Mouse (Mus musculus) erythroblast, embryonic 14.5 days (primary cell): ENCODE data around the gene Son. TPM values are rescaled to one million over a fixed set of nuclear protein-coding genes. Genes with fewer than 3 reads are reported as not detected.
A peak's percentile ranks its signal among the peaks of the same experiment; 100 is the strongest.

Experiments
- H3K27me3 ChIP-seq: 2 replicates; pipeline ENCODE4 v1.6.1; 2012; ENCODE audit warnings: inconsistent platforms; ENCODE audit not compliant: control insufficient read depth
- H3K36me3 ChIP-seq: 2 replicates; pipeline ENCODE4 v1.6.1; 2012; ENCODE audit warnings: mild to moderate bottlenecking, inconsistent platforms; ENCODE audit not compliant: control insufficient read depth
- H3K4me1 ChIP-seq: 2 replicates; pipeline ENCODE4 v1.6.1; 2012; ENCODE audit warnings: inconsistent platforms; ENCODE audit not compliant: control insufficient read depth
- H3K4me3 ChIP-seq: replicated peaks from 2 replicates; pipeline ENCODE3; 2012; ENCODE audit warnings: moderate library complexity, mild to moderate bottlenecking, inconsistent platforms
- H3K9me3 ChIP-seq: 2 replicates; pipeline ENCODE4 v1.6.1; 2012; ENCODE audit warnings: low read length, inconsistent platforms, mixed read lengths; ENCODE audit not compliant: control insufficient read depth
- GATA1 ChIP-seq: IDR thresholded peaks from 2 replicates; pipeline ENCODE4 v1.6.1; 2012; ENCODE audit warnings: low read length, inconsistent platforms, mixed read lengths
- TAL1 ChIP-seq: IDR thresholded peaks from 3 replicates; pipeline ENCODE4 v1.6.1; 2012; ENCODE audit warnings: low read length, inconsistent platforms, mixed read lengths
- polyA plus RNA-seq: library from polyadenylated mRNA; stranded (reverse); fragments of >175 nt; gene quantifications from 2 replicates; pipeline ENCODE4 v1.2.3, GENCODE M21; 2012

The Son gene
- polyA plus RNA-seq, 1 experiment: 3.8 TPM

DNA sequence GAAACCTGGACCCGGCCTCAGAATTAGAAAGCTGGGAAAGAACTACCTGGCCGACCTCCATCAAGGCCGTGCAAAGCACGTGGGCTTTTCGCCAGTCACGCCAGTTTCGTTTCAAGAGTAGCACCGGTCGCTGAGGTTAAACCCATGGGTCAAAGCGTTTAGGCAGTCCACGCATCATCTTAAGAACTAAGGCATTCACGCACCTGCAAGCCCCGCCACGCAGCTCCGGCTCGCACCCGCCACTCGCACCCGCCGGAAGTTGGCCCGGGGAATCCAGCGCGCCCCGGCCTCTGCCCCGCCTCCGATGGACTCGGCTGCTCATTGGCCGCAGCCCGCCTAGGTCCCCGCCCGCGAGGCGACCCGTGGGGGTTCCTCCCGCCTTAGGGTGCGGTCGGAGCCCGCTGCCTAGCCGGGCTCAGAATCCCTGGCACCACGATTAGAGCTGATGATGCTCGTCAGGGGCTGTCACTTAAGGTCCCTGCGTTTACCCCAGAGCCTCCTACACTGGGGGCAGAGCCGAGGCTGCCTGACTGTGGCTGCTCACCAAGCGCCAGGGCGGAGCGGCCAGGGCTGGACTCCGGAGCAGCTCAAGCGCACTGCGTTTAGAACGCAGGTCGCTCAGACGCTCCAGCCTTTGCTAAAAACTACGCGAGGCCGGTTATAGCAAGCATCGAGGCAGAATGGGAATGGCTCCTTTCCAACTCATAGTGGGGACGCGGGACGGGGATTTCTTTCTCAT lies 456 bp upstream of the Son start, which contains the start of gene Gart:
Gene Gart (minus strand): TSS at position 272 of the 739 bp plus-strand sequence.
- H3K4me1 ChIP-seq: peaks cover 42% of the 10 kb centered on the region
- H3K9me3 ChIP-seq: no peaks in the 10 kb centered on the region
- H3K4me3 ChIP-seq: peak within 1 kb of the TSS; percentile 85
- no peak for TF ChIP-seq GATA1
- no peak for TF ChIP-seq TAL1
- H3K27me3 ChIP-seq: no peaks in the 10 kb centered on the region
- H3K36me3 ChIP-seq: peaks cover 47% of the 10 kb centered on the region

DNA sequence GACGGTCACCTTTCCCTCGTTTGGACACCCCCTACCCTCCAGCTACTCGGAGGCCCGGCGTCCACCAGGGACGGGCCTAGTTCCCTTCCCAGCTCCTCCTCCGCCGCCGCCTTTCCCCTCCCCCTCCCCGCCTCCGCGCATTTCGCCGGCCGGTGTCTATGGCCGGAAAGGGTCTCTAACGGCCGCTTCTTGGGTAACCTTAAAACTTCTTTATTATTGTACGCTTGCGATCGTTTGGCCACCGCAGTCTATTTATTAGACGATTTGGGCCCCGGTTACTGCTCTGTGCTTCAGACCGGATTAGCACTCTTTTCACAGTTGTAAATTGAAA lies 879 bp downstream of the Son start:
- H3K9me3 ChIP-seq: no peaks in the 10 kb centered on the region
- TF ChIP-seq TAL1 (no peak), GATA1 (no peak)
- peaks cover 47% of the 10 kb centered on the region for H3K36me3 ChIP-seq
- no peaks in the 10 kb centered on the region for H3K27me3 ChIP-seq
- peaks cover 46% of the 10 kb centered on the region for H3K4me1 ChIP-seq
- H3K4me3 ChIP-seq: peak overlapping the region; percentile 85

DNA sequence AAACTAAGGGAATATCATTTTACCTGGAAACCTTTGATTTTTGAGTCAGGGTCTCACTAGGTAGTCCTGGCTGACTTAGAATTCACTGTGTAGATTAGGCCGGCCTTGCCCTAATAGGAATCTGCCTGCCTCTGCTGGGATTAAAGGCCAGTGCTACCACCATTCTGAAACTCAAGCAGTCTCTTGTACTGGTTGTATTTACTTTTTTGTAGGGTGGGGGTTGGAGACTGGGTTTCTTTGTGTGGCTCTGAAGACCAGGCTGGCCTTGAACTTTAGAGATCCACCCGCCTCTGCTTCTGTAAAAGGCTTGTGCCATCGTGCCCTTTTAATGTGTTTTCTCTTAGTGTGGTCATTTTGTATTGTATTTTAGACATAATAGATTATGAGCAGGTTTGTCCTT lies 1.9 kb downstream of the Son start:
- H3K36me3 ChIP-seq: peaks cover 53% of the 10 kb centered on the region

DNA sequence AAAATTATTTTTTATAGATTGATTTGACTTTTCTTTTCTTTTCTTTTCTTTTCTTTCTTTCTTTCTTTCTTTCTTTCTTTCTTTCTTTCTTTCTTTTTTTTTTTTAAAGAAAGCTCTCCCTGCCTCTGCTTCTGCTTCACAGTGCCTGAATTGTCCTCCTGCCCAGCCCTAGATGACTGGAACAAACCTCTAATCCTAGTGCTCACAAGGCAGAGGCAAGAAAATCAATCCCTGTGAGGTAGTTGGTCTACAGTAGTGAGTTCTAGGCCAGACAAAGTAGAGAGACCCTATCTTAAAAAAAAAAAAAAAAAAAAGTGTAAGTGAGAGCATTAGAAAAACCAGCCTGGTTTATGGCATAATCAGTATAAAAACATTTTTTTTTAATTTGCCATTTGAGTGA lies 2.5 kb downstream of the Son start:
- peaks cover 1% of the 10 kb centered on the region for H3K9me3 ChIP-seq
- peaks cover 38% of the 10 kb centered on the region for H3K4me1 ChIP-seq
- TF ChIP-seq TAL1 (no peak), GATA1 (no peak)
- peak overlapping the region; percentile 40 for H3K4me3 ChIP-seq
- no peaks in the 10 kb centered on the region for H3K27me3 ChIP-seq
- peaks cover 55% of the 10 kb centered on the region for H3K36me3 ChIP-seq

More for the DNA sequence above, 1.9 kb downstream of the Son start:
- Histone ChIP-seq H3K4me1 (peaks cover 43% of the 10 kb centered on the region), H3K4me3 (peak overlapping the region; percentile 85), H3K27me3 (no peaks in the 10 kb centered on the region), H3K9me3 (no peaks in the 10 kb centered on the region)
- TF ChIP-seq TAL1 (no peak), GATA1 (no peak)

DNA sequence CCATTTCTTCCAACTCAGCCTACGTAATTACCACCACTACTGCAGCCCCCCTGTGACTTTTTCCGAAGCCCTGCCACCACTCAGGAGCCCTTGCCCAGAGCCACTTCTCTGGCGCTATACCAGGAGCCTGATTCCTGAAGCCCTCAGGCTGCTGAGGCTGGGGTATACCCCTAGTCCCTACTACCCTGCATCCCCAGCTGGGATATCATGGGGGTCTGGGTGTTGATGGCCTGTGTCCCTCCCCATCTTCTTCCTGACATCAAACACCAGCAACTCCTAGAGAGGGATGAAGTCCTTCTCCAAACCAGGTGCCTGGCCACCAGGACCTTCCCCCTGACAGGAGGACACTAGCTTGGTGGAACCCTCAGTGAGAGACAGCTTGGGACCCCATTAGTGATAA lies 4.9 kb downstream of the Son start:
- Histone ChIP-seq H3K4me1 (peaks cover 26% of the 10 kb centered on the region), H3K27me3 (no peaks in the 10 kb centered on the region; the same call in 1 of the 2 replicates), H3K9me3 (peaks cover 25% of the 10 kb centered on the region), H3K36me3 (peaks cover 78% of the 10 kb centered on the region), H3K4me3 (no peak overlapping the region)
- TF ChIP-seq TAL1 (no peak), GATA1 (no peak)

DNA sequence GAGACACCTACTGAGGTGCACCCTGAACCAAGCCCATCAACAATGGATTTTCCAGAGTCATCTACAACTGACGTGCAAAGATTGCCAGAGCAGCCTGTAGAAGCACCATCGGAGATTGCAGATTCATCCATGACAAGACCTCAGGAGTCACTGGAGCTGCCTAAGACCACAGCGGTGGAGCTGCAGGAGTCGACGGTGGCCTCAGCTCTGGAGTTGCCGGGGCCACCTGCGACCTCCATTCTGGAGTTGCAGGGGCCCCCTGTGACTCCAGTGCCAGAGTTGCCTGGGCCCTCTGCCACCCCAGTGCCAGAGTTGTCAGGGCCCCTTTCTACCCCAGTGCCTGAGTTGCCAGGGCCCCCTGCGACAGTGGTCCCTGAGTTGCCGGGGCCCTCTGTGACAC lies 8.0 kb downstream of the Son start:
- H3K4me3 ChIP-seq: no peak overlapping the region
- H3K4me1 ChIP-seq: peaks cover 15% of the 10 kb centered on the region
- TF ChIP-seq GATA1: no peak
- TF ChIP-seq TAL1: no peak
- peaks cover 56% of the 10 kb centered on the region for H3K9me3 ChIP-seq
- peaks cover 100% of the 10 kb centered on the region for H3K36me3 ChIP-seq
- no peaks in the 10 kb centered on the region; the same call in 1 of the 2 replicates for H3K27me3 ChIP-seq

DNA sequence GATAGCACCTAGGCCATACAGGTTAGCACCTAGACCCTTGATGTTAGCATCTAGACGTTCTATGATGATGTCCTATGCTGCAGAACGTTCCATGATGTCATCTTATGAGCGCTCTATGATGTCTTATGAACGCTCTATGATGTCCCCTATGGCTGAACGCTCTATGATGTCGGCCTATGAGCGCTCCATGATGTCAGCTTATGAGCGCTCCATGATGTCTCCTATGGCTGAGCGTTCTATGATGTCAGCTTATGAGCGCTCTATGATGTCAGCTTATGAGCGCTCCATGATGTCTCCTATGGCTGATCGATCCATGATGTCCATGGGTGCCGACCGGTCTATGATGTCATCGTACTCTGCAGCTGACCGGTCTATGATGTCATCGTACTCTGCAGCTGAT lies 10.0 kb downstream of the Son start:
- H3K27me3 ChIP-seq: no peaks in the 10 kb centered on the region; the same call in 1 of the 2 replicates
- TF ChIP-seq TAL1 (no peak), GATA1 (no peak)
- no peak overlapping the region for H3K4me3 ChIP-seq

DNA sequence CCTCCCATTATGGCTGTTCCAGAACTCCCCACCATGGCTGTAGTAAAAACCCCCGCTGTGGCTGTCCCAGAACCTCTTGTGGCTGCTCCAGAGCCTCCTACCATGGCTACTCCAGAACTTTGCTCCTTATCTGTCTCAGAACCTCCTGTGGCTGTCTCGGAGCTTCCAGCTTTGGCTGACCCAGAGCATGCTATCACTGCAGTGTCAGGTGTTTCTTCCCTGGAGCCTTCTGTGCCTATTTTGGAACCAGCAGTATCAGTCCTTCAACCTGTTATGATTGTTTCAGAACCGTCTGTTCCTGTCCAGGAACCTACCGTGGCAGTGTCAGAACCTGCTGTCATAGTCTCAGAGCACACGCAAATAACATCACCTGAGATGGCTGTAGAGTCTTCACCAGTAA lies 11.2 kb downstream of the Son start:
- Histone ChIP-seq H3K36me3 (peaks cover 100% of the 10 kb centered on the region), H3K4me1 (no peaks in the 10 kb centered on the region), H3K4me3 (no peak overlapping the region), H3K9me3 (peaks cover 57% of the 10 kb centered on the region), H3K27me3 (no peaks in the 10 kb centered on the region; the same call in 1 of the 2 replicates)
- TF ChIP-seq TAL1: no peak
- TF ChIP-seq GATA1: no peak

More for the DNA sequence above, 10.0 kb downstream of the Son start:
- Histone ChIP-seq H3K36me3 (peaks cover 100% of the 10 kb centered on the region), H3K4me1 (peaks cover 1% of the 10 kb centered on the region), H3K9me3 (peaks cover 57% of the 10 kb centered on the region)

DNA sequence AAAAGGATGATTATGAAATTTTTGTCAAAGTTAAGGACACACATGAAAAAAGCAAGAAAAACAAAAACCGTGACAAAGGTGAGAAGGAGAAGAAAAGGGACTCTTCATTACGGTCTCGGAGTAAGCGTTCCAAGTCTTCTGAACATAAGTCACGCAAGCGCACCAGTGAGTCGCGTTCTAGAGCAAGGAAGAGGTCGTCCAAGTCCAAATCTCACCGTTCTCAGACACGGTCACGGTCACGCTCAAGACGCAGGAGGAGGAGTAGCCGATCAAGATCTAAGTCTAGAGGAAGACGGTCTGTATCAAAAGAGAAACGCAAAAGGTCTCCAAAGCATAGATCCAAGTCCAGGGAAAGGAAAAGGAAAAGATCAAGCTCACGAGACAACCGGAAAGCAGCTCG lies 12.5 kb downstream of the Son start:
- Histone ChIP-seq H3K27me3 (no peaks in the 10 kb centered on the region; the same call in 1 of the 2 replicates), H3K36me3 (peaks cover 100% of the 10 kb centered on the region), H3K4me1 (no peaks in the 10 kb centered on the region), H3K9me3 (peaks cover 56% of the 10 kb centered on the region), H3K4me3 (no peak overlapping the region)
- no peak for TF ChIP-seq GATA1
- no peak for TF ChIP-seq TAL1
